Mouse (Mus musculus) limb, embryonic 15.5 days (tissue): Measurements from ENCODE around the gene Prdm11. TPM values are rescaled to one million over a fixed set of nuclear protein-coding genes. Genes with fewer than 3 reads are reported as not detected.
A peak's percentile ranks its signal among the peaks of the same experiment; 100 is the strongest.

Experiments
- ATAC-seq: fragments of 200-750 bp; cut with Nextera tagmentation; 2 replicates; pipeline ENCODE4 v1.8.0; 2017; ENCODE audit warnings: low read depth, moderate TSS enrichment; ENCODE audit not compliant: insufficient number of reproducible peaks, low FRiP score, low TSS enrichment
- H3K27ac ChIP-seq: fragments of 300-500 bp; sonication (generic); 2 replicates; pipeline ENCODE4 v1.5.1; 2015; ENCODE audit warnings: moderate library complexity, mild to moderate bottlenecking, inconsistent platforms
- H3K27me3 ChIP-seq: fragments of 300-500 bp; sonication (generic); 2 replicates; pipeline ENCODE4 v1.6.1; 2015; ENCODE audit warnings: inconsistent platforms
- H3K36me3 ChIP-seq: fragments of 300-500 bp; sonication (generic); 2 replicates; pipeline ENCODE4 v1.6.1; 2015; ENCODE audit warnings: inconsistent platforms
- H3K4me1 ChIP-seq: fragments of 300-500 bp; sonication (generic); 2 replicates; pipeline ENCODE4 v1.6.1; 2015; ENCODE audit warnings: inconsistent platforms
- H3K4me2 ChIP-seq: fragments of 300-500 bp; sonication (generic); 2 replicates; pipeline ENCODE4 v1.6.1; 2015; ENCODE audit warnings: mild to moderate bottlenecking, inconsistent platforms
- H3K4me3 ChIP-seq: fragments of 300-500 bp; sonication (generic); 2 replicates; pipeline ENCODE4 v1.5.1; 2015; ENCODE audit warnings: mild to moderate bottlenecking, inconsistent platforms
- H3K9ac ChIP-seq: fragments of 300-500 bp; sonication (generic); 2 replicates; pipeline ENCODE4 v1.6.1; 2015; ENCODE audit warnings: inconsistent platforms
- H3K9me3 ChIP-seq: fragments of 300-500 bp; sonication (generic); 2 replicates; pipeline ENCODE4 v1.6.1; 2016; ENCODE audit warnings: inconsistent platforms
- WGBS: fragments of 180-500 bp; shearing (Covaris S2); methylation state at CpG from one replicate; pipeline ENCODE4 v1.1.7; 2015; 5-methylcytosine and 5-hydroxymethylcytosine counted together
- polyA plus RNA-seq: library from polyadenylated mRNA; unstranded; fragments of >200 nt; fragmentation: Nextera tagmentation; extraction: Ambion mirVana; gene quantifications from 2 replicates; pipeline ENCODE4 v1.2.1, GENCODE M21; 2015

The Prdm11 gene
- polyA plus RNA-seq, 1 experiment from 2014 or later: 10.2 TPM

DNA sequence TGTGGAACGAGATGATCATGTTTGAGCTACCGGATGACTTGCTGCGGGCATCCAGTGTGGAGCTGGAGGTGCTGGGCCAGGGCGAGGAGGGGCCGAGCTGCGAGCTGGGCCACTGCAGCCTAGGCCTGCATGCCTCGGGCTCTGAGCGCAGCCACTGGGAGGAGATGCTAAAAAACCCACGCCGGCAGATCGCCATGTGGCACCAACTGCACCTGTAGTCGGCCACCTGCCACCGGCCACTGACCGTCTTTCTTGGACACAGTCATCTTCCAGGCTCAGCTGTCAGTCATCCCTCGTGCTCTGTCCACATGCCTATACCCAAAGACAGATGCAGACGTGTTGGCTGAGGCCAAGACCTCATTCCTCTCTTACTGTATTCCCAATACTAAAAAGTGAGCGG is 92.5 kb downstream of the Prdm11 start:
- Histone ChIP-seq H3K4me3 (no peak overlapping the region), H3K27ac (no peak overlapping the region), H3K9ac (no peak overlapping the region), H3K36me3 (no peaks in the 10 kb centered on the region), H3K4me1 (peaks cover 2% of the 10 kb centered on the region; the same call in 1 of the 2 replicates), H3K4me2 (no peak overlapping the region), H3K9me3 (no peaks in the 10 kb centered on the region), H3K27me3 (no peaks in the 10 kb centered on the region)
- WGBS: 85% methylated on average over 17 of the region's 17 CpGs
- ATAC-seq: no peak

DNA sequence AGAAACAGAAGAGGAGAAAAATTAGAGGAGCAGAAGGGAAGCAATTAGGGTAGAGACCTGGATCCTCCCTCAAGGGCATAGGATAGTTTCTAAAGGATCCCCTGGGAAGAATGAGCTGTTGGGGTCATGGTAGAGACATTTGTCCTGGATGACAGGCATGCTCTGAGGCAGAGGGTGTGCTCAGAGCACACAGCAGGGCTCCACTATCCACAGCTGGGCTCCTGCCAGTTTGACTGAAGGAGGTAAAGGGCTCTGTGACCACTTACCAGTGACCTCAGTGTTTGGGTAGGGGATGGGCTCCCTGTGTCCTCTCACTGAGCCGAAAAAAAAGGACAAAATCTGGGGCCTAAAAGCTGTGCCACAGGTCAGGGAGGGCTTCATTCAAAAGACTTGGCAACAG is 96.4 kb downstream of the Prdm11 start:
- WGBS: 32% methylated on average over 1 of the region's 1 CpGs
- Histone ChIP-seq H3K9ac (no peak overlapping the region), H3K36me3 (no peaks in the 10 kb centered on the region), H3K9me3 (no peaks in the 10 kb centered on the region), H3K27ac (no peak overlapping the region), H3K4me1 (peaks cover 15% of the 10 kb centered on the region), H3K27me3 (no peaks in the 10 kb centered on the region; the same call in 1 of the 2 replicates), H3K4me3 (no peak overlapping the region), H3K4me2 (no peak overlapping the region)
- ATAC-seq: no peak

DNA sequence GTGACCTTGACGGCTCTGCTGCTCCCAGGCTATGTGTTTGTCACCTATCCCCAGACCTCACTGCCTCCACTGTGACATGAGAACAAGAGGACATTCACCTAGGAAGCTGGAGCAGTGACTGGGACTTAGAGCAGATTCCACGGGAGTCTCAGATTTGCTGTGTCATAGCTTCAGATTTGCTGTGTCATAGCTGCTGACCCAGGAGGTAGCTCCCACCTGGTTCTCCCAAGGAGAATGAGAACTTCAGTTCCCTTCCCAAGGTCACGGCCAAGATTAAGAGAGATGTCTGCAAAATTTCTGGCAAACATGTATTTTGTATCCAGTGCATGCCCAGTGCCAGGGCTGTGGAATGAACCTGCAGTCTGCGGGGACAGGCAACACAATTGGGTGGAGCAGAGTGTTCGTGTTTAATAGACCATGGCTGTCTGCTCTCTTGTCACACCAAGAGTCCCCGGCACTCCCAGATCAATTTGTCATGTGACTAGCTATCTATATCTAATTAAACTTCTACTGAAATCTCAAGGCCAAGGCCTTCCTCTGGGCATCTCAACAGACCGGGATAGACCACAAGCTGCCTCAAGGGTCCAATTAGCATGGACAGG is 97.2 kb downstream of the Prdm11 start:
- peaks cover 15% of the 10 kb centered on the region for H3K4me1 ChIP-seq
- no peak overlapping the region for H3K4me3 ChIP-seq
- H3K27ac ChIP-seq: no peak overlapping the region
- WGBS: 42% methylated on average over 7 of the region's 7 CpGs
- H3K4me2 ChIP-seq: no peak overlapping the region
- no peaks in the 10 kb centered on the region for H3K36me3 ChIP-seq
- H3K27me3 ChIP-seq: no peaks in the 10 kb centered on the region; the same call in 1 of the 2 replicates
- no peak overlapping the region for H3K9ac ChIP-seq
- ATAC-seq: no peak
- no peaks in the 10 kb centered on the region for H3K9me3 ChIP-seq

DNA sequence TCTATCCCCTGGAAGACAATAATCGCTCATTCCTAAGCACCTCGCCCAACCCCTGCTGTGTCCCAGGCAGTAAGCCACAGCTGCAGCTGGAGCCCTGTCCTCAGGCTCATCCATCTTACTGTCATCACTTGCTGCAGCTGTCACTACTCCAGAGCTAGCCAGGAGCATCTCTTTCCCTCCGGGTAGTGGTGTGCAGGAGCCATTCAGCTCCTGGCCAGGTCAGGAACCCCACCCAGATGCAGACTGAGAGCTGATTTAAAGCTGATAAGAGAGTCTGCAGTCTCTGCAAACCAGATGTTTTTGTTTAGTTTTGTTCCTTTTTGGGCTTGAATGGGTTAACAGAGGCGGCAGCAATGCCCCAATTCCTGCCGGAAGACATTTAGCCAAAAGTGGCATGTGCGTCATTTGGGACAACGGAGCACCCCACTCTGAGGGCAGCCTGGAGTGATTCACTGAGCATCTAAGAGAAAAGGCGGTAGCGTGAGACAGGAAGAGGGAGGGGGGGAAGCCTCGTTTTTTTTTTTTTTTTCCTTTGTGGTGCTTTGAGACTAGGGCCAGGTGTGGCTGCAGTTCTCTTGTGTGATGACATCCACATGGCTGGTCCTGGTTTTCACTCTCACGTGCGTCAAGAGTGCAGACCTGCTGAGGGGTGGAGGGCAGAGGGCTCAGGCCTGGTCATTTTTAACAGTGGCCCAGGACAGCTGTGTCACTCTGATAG is 97.8 kb downstream of the Prdm11 start:
- H3K4me2 ChIP-seq: no peak overlapping the region
- WGBS: 6% methylated on average over 12 of the region's 12 CpGs
- H3K4me3 ChIP-seq: no peak overlapping the region
- no peak overlapping the region for H3K27ac ChIP-seq
- no peaks in the 10 kb centered on the region; the same call in 1 of the 2 replicates for H3K27me3 ChIP-seq
- H3K9me3 ChIP-seq: no peaks in the 10 kb centered on the region
- peaks cover 15% of the 10 kb centered on the region for H3K4me1 ChIP-seq
- no peaks in the 10 kb centered on the region for H3K36me3 ChIP-seq
- no peak overlapping the region for H3K9ac ChIP-seq
- peak; percentile 64; the same call in 1 of the 2 replicates for ATAC-seq

DNA sequence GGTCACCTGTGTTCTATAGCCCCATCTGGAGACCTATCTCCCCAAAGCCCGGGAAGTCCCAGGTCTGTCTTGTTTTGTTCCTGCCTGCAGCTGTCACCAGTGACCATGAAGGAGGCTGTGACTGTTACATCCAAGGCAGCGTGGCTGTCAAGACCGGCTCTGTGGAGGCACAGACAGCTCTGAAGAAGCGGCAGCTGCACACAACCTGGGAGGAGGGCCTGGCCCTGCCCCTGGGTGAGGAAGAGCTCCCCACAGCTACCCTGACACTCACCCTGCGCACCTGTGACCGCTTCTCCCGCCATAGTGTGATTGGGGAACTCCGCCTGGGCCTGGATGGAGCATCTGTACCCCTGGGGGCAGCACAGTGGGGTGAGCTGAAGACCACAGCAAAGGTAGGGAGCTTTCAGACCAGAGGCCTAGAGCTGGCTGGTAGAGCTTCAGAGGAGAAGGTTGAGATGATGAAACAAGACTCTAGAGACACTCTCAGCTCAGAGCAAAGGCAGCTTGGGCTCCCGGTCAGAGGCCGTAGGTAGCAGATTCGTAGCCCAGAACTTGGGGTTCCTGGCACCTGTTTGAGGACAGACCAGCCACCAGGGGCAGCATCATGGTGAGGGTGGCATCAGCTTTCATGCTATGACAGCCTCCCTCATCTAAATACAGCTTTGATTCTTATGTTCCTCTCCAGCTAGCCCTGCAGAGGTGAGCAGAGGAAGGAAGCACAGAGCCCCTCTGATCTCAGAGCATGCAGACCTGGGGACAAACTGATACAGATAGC is 100.0 kb downstream of the Prdm11 start:
- 87% methylated on average over 11 of the region's 11 CpGs for WGBS
- no peaks in the 10 kb centered on the region for H3K9me3 ChIP-seq
- no peak overlapping the region for H3K27ac ChIP-seq
- peaks cover 15% of the 10 kb centered on the region for H3K4me1 ChIP-seq
- H3K36me3 ChIP-seq: no peaks in the 10 kb centered on the region
- no peak overlapping the region for H3K9ac ChIP-seq
- H3K27me3 ChIP-seq: no peaks in the 10 kb centered on the region; the same call in 1 of the 2 replicates
- H3K4me2 ChIP-seq: no peak overlapping the region
- H3K4me3 ChIP-seq: no peak overlapping the region
- ATAC-seq: no peak

DNA sequence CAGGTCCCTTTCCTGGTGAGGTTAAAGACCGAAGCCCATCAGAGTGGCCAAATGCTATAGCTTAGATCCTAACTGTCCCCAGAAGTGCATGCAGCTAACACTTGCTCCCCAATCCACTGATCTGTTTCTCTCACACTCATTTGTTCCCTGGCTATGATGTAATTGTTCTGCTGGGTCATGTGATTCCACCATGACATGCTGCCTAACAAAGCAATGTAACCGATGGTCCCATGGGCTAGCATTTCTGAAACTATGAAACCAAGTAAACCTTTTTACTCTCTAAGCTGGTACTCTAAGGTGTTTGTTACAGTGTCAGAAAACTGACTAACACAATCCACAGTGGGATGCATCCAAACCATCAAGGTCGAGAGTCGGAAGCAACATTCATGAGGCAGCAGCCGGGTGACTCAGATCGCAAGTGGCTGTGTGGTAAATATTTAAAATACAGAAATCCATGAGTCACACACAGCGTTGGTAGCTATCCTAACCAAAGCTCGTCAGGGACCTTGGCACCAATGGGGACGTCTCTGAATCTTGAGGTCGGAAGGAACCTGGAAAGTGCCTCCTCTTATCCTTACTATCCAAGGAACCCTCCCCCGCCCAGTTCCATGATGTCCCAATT is 100.7 kb downstream of the Prdm11 start:
- ATAC-seq: no peak
- H3K9ac ChIP-seq: no peak overlapping the region
- H3K27me3 ChIP-seq: no peaks in the 10 kb centered on the region; the same call in 1 of the 2 replicates
- H3K4me1 ChIP-seq: peaks cover 15% of the 10 kb centered on the region
- no peaks in the 10 kb centered on the region for H3K9me3 ChIP-seq
- no peak overlapping the region for H3K27ac ChIP-seq
- H3K4me2 ChIP-seq: no peak overlapping the region
- H3K4me3 ChIP-seq: no peak overlapping the region
- H3K36me3 ChIP-seq: no peaks in the 10 kb centered on the region
- 89% methylated on average over 11 of the region's 11 CpGs for WGBS

DNA sequence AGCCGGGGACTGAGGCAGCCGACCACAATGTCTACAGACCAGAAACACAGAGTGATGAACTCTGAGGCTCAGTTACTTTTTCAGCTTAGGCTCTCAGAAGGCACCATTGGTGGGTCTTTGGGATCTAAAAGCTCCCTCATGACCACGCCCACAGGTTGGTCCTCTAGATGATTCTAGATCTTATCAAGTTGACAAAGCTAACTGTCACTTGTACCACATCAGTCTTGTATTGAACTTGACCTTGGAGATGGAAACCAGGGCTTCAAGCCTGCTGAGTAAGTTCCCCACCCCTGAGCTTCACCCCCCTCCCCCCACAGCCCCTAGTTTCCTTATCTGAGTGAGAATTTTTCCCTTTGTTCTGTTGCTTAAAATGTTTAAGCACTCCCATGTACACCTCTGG is 101.6 kb downstream of the Prdm11 start:
- H3K27me3 ChIP-seq: no peaks in the 10 kb centered on the region; the same call in 1 of the 2 replicates
- H3K27ac ChIP-seq: no peak overlapping the region
- H3K36me3 ChIP-seq: no peaks in the 10 kb centered on the region
- H3K4me2 ChIP-seq: no peak overlapping the region
- no peak for ATAC-seq
- 86% methylated on average over 3 of the region's 3 CpGs for WGBS
- peaks cover 15% of the 10 kb centered on the region for H3K4me1 ChIP-seq
- H3K4me3 ChIP-seq: no peak overlapping the region
- H3K9ac ChIP-seq: no peak overlapping the region
- H3K9me3 ChIP-seq: no peaks in the 10 kb centered on the region

DNA sequence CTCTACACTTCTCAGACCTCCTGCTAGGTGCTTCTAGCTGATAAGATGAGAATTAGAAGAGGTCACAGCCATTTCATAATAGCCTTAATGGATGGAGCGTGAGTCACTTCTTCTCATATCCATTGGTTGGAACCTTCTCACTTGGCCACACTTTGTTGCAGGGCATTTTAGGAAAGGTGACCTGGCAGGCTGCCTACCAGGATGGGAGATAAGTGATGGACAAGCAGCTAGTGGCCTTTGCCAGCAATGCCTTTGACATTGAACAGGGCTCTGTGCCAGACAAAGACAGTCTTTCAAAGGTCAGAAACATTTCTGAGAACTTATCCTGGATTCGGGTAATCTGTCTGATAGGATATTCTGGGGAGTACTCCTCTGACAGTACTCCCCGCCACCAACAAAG is 102.6 kb downstream of the Prdm11 start:
- Histone ChIP-seq H3K27me3 (no peaks in the 10 kb centered on the region; the same call in 1 of the 2 replicates), H3K36me3 (no peaks in the 10 kb centered on the region), H3K4me1 (peaks cover 13% of the 10 kb centered on the region), H3K27ac (no peak overlapping the region), H3K9me3 (no peaks in the 10 kb centered on the region), H3K9ac (no peak overlapping the region), H3K4me3 (no peak overlapping the region), H3K4me2 (no peak overlapping the region)
- 93% methylated on average over 3 of the region's 3 CpGs for WGBS
- no peak for ATAC-seq

DNA sequence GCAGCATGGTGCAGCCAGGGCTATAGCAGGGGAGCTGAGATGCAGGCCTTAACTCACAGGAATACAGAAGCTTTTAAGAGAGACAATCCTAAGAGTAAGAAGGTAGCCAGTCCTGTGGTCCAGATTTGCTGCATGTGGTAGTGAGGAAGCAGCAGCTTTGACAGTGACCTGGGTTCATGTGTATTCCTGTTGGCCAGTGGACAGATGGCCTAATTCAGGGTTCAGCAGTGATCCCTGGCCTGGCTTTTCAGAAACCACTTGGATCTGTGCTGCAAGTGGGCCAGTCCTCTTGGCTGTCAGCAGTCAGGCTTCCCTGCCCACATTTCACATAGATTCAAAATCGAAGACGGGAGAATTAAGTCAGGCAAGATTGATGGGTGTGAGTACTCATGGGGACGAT is 104.5 kb downstream of the Prdm11 start:
- Histone ChIP-seq H3K4me1 (no peaks in the 10 kb centered on the region), H3K27ac (no peak overlapping the region), H3K9me3 (no peaks in the 10 kb centered on the region), H3K4me3 (no peak overlapping the region), H3K9ac (no peak overlapping the region), H3K4me2 (no peak overlapping the region), H3K36me3 (no peaks in the 10 kb centered on the region), H3K27me3 (no peaks in the 10 kb centered on the region; the same call in 1 of the 2 replicates)
- 71% methylated on average over 3 of the region's 3 CpGs for WGBS
- no peak for ATAC-seq

DNA sequence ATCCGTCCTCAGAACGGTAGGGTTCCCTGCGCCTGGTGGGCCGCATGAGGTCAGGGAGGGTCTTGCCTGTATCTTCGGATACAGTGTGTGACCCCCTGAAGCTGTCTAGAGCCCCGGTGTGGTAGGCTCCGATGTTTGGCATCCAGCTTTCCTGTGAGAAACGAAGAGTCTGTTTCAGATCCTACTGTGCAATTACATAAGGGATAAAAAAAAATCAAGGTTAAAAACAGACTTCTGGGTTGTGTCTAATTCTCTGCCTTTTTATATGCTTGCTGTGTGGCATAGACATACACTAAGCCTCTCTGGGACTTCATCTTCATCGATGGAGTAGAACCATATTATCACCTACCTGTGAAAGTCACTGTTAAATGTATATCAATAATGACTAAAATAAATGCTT is 105.0 kb downstream of the Prdm11 start:
- Histone ChIP-seq H3K36me3 (no peaks in the 10 kb centered on the region), H3K27me3 (no peaks in the 10 kb centered on the region; the same call in 1 of the 2 replicates), H3K9me3 (no peaks in the 10 kb centered on the region), H3K4me3 (no peak overlapping the region), H3K9ac (no peak overlapping the region), H3K4me1 (no peaks in the 10 kb centered on the region), H3K4me2 (no peak overlapping the region), H3K27ac (no peak overlapping the region)
- no peak for ATAC-seq
- 85% methylated on average over 9 of the region's 9 CpGs for WGBS

DNA sequence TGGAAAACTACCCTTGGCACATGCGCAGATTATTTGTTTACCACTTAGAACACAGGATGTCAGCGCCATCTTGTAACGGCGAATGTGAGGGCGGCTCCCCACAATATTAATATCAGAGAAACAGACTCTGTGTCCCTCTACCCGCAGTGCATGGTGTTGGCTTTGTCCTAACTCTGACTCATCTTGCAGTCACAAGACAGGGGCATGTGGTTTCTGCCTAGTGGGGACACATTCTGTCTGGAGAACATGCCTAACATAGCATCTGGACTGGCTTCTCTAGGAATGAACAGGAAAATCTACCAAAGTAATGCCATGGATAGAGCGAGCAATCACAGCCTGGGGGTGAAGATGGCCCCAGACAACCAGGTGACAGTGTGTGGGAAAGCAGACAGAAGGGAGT is 107.1 kb downstream of the Prdm11 start:
- Histone ChIP-seq H3K27me3 (no peaks in the 10 kb centered on the region), H3K9me3 (no peaks in the 10 kb centered on the region)

More for the DNA sequence above, 107.1 kb downstream of the Prdm11 start:
- peaks cover 11% of the 10 kb centered on the region for H3K4me1 ChIP-seq
- no peak overlapping the region for H3K4me3 ChIP-seq
- no peaks in the 10 kb centered on the region for H3K36me3 ChIP-seq
- H3K27ac ChIP-seq: no peak overlapping the region
- 93% methylated on average over 7 of the region's 7 CpGs for WGBS
- no peak overlapping the region for H3K9ac ChIP-seq
- no peak overlapping the region for H3K4me2 ChIP-seq
- no peak for ATAC-seq
